Mouse (Mus musculus) neural tube, embryonic 13.5 days (tissue): Measurements from ENCODE around the gene Elmo3. TPM values are rescaled to one million over a fixed set of nuclear protein-coding genes. Genes with fewer than 3 reads are reported as not detected.

Experiments
- ATAC-seq: fragments of 200-750 bp; cut with Nextera tagmentation; 2 replicates; pipeline ENCODE4 v1.8.0; 2017; ENCODE audit warnings: low read depth, mild to moderate bottlenecking, moderate TSS enrichment, moderate library complexity
- H3K27ac ChIP-seq: fragments of 300-500 bp; sonication (generic); replicated peaks from 2 replicates; pipeline ENCODE4 v1.5.1; 2015; ENCODE audit warnings: moderate library complexity, mild to moderate bottlenecking, inconsistent platforms
- H3K27me3 ChIP-seq: fragments of 300-500 bp; sonication (generic); 2 replicates; pipeline ENCODE4 v1.6.1; 2015; ENCODE audit warnings: mild to moderate bottlenecking, inconsistent platforms
- H3K36me3 ChIP-seq: fragments of 300-500 bp; sonication (generic); 2 replicates; pipeline ENCODE4 v1.6.1; 2015; ENCODE audit warnings: mild to moderate bottlenecking, inconsistent platforms
- H3K4me1 ChIP-seq: fragments of 300-500 bp; sonication (generic); replicated peaks from 2 replicates; pipeline ENCODE4 v1.6.1; 2015; ENCODE audit warnings: inconsistent platforms
- H3K4me2 ChIP-seq: fragments of 300-500 bp; sonication (generic); 2 replicates; pipeline ENCODE4 v1.6.1; 2015; ENCODE audit warnings: inconsistent platforms, mild to moderate bottlenecking, moderate library complexity
- H3K4me3 ChIP-seq: fragments of 300-500 bp; sonication (generic); 2 replicates; pipeline ENCODE4 v1.5.1; 2015; ENCODE audit warnings: mild to moderate bottlenecking, inconsistent platforms
- H3K9ac ChIP-seq: fragments of 300-500 bp; sonication (generic); 2 replicates; pipeline ENCODE4 v1.6.1; 2015; ENCODE audit warnings: moderate library complexity, mild to moderate bottlenecking, inconsistent platforms
- H3K9me3 ChIP-seq: fragments of 300-500 bp; sonication (generic); 2 replicates; pipeline ENCODE4 v1.6.1; 2016; ENCODE audit warnings: inconsistent platforms
- WGBS: fragments of 180-500 bp; shearing (Covaris S2); methylation state at CpG from one replicate; pipeline ENCODE4 v1.1.7; 2015; 5-methylcytosine and 5-hydroxymethylcytosine counted together
- polyA plus RNA-seq: library from polyadenylated mRNA; unstranded; fragments of >200 nt; fragmentation: Nextera tagmentation; extraction: Ambion mirVana; gene quantifications from 2 replicates; pipeline ENCODE4 v1.2.1, GENCODE M21; 2015

Gene Elmo3
- polyA plus RNA-seq, 1 experiment from 2014 or later: 0.92 TPM

DNA sequence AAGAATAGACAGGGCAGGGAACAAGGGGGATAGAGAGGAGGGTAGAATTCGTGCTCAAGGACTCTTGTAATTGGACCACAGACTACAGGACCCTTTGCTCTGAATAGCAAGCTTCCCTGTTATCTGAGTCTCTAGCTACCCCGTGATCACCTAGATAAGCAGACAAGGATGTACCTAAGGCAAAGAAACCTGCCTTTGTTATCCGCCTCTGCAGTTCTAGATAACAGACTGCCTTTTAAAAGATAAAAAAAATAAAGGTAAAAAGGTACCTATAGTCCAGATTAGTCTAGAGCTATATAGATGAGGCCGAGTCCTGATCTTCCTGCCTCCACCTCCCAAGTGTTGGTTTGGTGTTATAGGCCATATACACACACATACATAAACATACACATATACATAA, 37.4 kb downstream of the Elmo3 start:
- H3K4me3 ChIP-seq: no peak overlapping the region
- WGBS: 76% methylated on average over 4 of the region's 4 CpGs
- peaks cover 16% of the 10 kb centered on the region for H3K27me3 ChIP-seq
- H3K36me3 ChIP-seq: no peaks in the 10 kb centered on the region
- H3K9me3 ChIP-seq: no peaks in the 10 kb centered on the region
- H3K4me1 ChIP-seq: peaks cover 20% of the 10 kb centered on the region
- H3K4me2 ChIP-seq: no peak overlapping the region
- no peak overlapping the region for H3K9ac ChIP-seq
- H3K27ac ChIP-seq: no peak overlapping the region
- ATAC-seq: no peak

DNA sequence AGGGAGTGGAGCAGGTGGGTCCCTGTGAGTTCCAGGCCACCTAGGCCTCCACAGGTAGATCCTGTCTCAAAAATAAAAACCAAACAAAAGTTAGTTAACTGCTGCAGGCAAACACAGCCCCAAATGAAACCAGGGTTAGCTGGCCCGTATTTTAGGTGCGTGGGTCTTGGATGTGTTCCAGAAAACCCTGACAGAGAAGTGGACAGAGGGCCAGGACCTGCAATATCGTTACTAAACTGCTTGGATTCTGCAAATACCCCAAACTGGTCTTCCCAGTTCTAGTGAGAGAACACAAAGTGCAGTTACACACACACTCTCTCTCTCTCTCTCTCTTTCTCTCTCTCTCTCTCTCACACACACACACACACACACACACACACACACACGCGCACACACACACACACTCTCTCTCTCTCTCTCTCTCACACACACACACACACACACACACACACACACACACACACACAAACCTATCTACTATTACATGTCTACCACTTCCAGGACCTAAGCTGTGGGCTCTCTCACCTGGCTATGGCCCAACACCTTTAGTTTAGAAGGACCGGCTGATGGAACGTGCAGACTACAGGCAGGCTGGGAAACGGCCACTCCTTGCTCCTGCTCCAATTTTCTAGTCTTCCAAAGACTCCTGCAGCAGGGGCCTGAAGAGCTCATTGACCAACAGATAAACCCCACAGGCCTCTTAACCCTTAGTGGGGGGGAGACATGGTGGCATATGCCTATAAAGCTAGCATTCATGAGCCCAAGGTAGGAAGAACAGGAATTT, 38.6 kb downstream of the Elmo3 start:
- H3K9ac ChIP-seq: 0 out of 2 replicates have a peak overlapping the region, but pooled peaks have one; percentile 22
- H3K4me2 ChIP-seq: no peak overlapping the region
- no peaks in the 10 kb centered on the region for H3K36me3 ChIP-seq
- H3K4me3 ChIP-seq: no peak overlapping the region
- peaks cover 29% of the 10 kb centered on the region for H3K4me1 ChIP-seq
- ATAC-seq: no peak
- H3K27ac ChIP-seq: no peak overlapping the region
- 77% methylated on average over 8 of the region's 8 CpGs for WGBS
- peaks cover 16% of the 10 kb centered on the region for H3K27me3 ChIP-seq
- H3K9me3 ChIP-seq: no peaks in the 10 kb centered on the region

DNA sequence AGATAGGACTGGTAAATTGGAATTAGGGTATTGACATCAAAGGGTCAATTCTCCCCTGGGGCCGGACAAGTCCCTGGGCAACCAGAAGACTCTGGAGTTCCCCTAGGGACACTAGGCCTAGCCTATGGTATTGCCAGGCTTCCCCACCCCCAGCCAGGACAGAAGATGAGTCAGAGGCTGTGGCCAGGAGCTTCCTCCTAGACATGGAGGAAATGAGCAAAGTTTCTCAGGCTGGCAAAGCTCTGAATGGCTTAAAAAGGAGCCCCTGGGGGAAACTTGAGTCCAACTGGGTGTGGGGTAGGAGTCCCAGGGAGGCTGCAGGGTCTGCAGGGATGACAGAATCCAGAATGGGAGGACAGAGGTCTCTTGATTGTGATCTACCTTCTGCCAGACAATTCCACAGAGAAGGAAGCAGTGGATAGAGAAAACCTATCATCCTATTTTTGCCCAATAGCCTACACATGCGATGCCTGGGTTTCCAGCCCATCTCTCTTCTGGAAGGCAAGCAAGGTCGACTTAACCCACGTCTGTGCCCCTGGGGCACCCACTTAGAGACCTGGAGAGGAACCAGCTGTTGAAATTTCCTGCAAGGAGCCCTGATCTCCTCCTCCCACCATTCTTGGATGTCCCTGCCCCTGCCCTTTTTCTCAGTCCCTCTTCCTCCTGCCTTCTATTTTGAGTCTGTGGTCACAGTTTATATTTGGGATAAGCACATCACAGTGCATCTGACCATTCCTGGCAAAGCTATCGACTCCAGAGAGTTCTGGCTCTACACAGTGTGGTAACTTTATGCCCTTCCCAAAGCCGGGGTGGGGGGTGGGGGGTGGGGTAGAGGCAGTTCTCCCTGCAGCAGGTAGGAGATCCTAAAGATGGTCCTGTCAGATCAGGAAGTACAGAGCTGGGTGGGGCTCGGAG, 39.9 kb downstream of the Elmo3 start:
- Histone ChIP-seq H3K9ac (no peak overlapping the region), H3K27ac (no peak overlapping the region), H3K9me3 (no peaks in the 10 kb centered on the region), H3K36me3 (no peaks in the 10 kb centered on the region), H3K4me2 (no peak overlapping the region), H3K4me1 (peaks cover 40% of the 10 kb centered on the region), H3K27me3 (peaks cover 16% of the 10 kb centered on the region), H3K4me3 (no peak overlapping the region)
- no peak for ATAC-seq
- WGBS: 75% methylated on average over 7 of the region's 7 CpGs

DNA sequence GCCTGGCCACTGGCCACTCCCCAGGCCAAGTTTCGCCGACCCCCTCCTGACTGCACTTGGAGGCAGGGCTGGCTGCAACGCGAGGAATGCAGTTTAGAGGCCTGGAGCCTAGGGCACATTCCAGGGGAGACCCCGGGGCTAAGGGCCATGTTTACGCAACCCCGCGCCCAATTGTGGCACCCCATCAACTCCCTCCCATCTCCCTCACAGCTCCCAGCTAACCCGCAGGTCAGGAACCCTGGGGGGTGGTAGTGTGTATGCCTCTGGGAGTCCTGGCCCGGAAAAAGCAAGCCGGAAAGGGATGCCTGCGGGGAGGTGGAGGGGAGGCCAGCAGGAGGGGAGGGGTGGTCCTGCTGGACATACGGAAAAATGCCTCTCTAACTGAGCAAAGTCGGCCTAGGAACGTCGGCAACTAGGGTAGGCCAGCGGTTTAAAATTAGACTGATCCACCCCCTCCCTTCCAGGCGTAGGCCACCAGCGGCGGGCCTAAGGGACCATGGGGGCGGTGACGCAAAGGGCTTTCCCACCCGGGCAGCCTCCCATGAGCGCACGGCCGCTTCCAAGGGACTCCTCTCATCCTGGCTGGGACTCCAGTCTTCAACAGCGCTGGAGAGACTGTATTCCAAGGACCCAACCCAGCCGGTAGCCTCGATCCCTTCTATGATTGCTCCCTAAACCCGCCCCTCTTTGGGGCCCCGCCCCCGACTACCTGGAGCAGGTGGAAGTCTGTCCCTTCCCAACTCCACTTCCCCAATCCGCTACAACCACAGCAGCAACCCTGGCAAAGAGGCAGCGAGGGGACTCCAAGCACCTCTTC, 41.4 kb downstream of the Elmo3 start:
- Histone ChIP-seq H3K9ac (peak overlapping the region; percentile 81), H3K36me3 (no peaks in the 10 kb centered on the region), H3K27me3 (peaks cover 16% of the 10 kb centered on the region), H3K4me1 (peaks cover 43% of the 10 kb centered on the region), H3K4me3 (peak overlapping the region; percentile 72), H3K4me2 (peak overlapping the region; percentile 96), H3K27ac (no peak overlapping the region), H3K9me3 (no peaks in the 10 kb centered on the region)
- 2% methylated on average over 34 of the region's 34 CpGs for WGBS
- ATAC-seq: peak; percentile 10

DNA sequence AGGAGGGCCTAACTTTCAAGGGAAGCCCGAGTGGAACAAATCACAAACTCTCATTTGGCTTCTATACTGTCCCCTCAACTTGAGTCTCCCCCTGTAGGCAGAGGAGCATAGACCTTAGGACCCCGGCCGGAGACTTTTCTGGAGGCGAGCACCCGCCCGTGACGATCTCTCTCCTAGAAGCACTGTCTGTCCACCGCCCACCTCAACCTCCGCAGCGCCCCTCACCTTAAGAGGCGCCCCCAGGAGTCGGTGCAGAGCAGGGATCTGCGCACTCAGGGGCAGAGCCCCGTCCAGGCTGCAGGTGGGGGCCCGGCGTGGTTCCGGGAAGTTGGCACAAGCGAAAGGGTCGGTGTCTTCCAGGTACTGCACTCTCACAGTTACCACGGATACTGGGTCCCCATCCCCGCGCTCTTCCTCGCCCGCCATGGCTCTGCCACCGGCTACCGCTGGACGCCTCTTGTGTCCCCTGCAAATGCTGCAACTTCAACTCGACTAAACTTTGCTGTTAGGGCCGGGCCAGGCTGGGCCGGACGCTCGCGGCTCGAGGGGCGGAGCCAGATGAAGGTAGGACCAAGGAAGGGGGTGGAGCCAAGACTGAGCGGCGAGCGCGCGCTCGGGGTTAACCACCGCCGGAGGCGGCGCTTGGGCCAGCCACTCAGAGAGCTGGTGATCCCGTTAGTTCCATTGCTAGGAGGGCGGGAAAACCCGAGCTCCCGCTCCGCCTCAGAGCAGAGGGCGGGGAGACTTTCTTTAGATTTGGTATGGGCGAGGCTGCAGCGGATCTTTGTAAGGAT, 42.2 kb downstream of the Elmo3 start, which contains the start of gene Fhod1:
Gene Fhod1, minus strand, starts transcription at position 526 of the 794 bp plus-strand sequence.
- H3K4me3 ChIP-seq: peak within 1 kb of the TSS; percentile 72
- H3K27ac ChIP-seq: peak within 1 kb of the TSS; percentile 49
- peaks cover 16% of the 10 kb centered on the region for H3K27me3 ChIP-seq
- H3K9ac ChIP-seq: peak within 1 kb of the TSS; percentile 81
- peak within 1 kb of the TSS; percentile 96 for H3K4me2 ChIP-seq
- H3K9me3 ChIP-seq: no peaks in the 10 kb centered on the region
- no peaks in the 10 kb centered on the region for H3K36me3 ChIP-seq
- ATAC-seq: peak; percentile 83
- peaks cover 43% of the 10 kb centered on the region for H3K4me1 ChIP-seq
- WGBS: under 1% methylated on average over 53 of the region's 53 CpGs

DNA sequence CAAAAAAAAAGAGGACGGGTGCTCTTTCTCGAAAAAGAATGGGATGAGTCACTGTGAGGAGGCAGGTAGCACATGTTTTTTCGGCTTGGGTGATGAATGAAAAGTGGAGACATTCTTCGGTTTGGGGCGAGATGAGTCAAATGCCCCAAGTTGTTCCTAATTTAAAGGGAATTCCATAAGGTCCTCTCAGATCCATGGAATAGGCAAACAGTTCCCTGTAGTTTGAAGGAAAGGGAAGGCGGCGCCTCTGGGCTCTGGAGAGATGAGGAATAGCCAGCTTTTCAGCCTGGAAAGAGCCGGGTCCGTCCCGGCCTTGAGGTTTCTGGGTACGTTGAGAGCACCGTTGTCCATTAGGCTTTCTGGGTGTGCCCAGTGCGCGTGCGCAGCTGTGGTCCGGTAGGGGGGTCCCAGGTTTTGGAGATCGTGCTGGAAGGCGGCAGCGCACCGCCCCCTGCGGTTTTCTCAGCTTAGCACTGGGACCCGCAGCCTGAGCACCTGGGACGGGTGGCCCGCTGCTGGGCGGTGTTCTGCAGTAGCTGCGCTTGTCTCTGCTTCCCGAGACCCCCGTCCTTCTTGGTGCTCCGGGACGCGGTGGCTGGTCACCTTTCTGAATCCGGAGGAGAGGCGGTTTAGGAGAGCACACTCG, 43.2 kb downstream of the Elmo3 start, which contains the start of gene Slc9a5:
Gene Slc9a5, plus strand, starts transcription at position 394 of the 646 bp plus-strand sequence.
- ATAC-seq: peak; percentile 27
- no peaks in the 10 kb centered on the region for H3K36me3 ChIP-seq
- peaks cover 43% of the 10 kb centered on the region for H3K4me1 ChIP-seq
- H3K27me3 ChIP-seq: peaks cover 16% of the 10 kb centered on the region
- no peaks in the 10 kb centered on the region for H3K9me3 ChIP-seq
- peak within 1 kb of the TSS; percentile 81 for H3K9ac ChIP-seq
- WGBS: 1% methylated on average over 34 of the region's 34 CpGs
- H3K27ac ChIP-seq: peak within 1 kb of the TSS; percentile 49
- H3K4me3 ChIP-seq: peak within 1 kb of the TSS; percentile 72
- peak within 1 kb of the TSS; percentile 96 for H3K4me2 ChIP-seq

DNA sequence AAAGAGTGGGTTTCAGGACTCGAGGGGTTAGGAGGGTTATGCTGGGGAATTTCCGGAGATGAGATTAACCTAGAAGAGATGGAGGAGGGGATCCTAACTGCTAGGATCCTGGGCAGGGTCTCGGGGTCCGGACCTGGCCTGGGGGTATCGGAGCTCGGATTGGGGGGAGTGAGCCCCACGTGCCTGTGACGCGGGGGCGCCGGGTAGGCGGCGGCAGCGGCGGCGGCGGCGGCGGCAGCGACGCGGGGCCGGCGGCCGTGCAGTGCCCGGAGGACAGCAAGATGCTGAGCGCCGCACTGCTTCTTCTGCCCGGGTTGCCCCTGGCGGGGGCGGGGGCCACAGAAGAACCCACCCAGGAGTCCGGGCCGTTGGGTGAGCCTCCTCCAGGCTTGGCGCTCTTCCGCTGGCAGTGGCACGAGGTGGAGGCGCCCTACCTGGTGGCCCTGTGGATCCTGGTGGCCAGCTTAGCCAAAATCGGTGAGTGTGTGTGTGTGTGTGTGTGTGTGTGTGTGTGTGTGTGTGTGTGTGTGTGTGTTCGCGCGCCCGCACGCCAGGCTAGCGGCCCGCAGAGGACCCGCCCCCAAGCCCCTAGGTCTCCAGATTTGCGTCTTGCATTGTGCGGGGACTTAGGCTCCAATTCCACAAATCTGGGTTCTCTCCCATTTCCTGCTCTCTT, 43.8 kb downstream of the Elmo3 start:
- H3K27ac ChIP-seq: peak overlapping the region; percentile 49
- H3K9me3 ChIP-seq: no peaks in the 10 kb centered on the region
- H3K4me3 ChIP-seq: peak overlapping the region; percentile 72
- 0% methylated on average over 35 of the region's 48 CpGs for WGBS
- ATAC-seq: peak; percentile 36; the same call in 1 of the 2 replicates
- no peaks in the 10 kb centered on the region for H3K36me3 ChIP-seq
- H3K4me1 ChIP-seq: peaks cover 43% of the 10 kb centered on the region
- H3K9ac ChIP-seq: peak overlapping the region; percentile 81
- H3K4me2 ChIP-seq: peak overlapping the region; percentile 96
- peaks cover 16% of the 10 kb centered on the region for H3K27me3 ChIP-seq

DNA sequence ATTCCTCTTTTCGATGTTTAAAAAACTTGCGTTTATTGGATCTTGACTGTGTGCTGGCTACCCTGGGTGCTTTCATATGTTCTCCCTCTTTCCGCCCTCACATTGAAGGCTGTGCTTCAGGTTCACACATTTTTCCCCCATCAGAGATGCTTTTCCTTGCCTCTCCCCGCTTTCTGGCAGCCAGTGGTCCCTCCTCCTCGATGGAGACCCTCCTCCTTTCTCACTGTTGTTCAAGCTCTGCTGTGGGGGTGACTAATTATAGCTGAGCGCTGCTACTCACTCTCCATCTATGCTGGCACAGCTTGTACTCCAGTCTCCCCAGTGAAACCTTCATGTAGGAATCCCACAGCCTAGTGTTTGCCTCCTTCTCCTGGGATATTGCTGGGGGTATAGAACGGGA, 44.8 kb downstream of the Elmo3 start:
- H3K9me3 ChIP-seq: no peaks in the 10 kb centered on the region
- no peak overlapping the region for H3K27ac ChIP-seq
- no peak for ATAC-seq
- peak overlapping the region; percentile 81 for H3K9ac ChIP-seq
- peaks cover 43% of the 10 kb centered on the region for H3K4me1 ChIP-seq
- no peaks in the 10 kb centered on the region for H3K36me3 ChIP-seq
- H3K4me2 ChIP-seq: peak overlapping the region; percentile 96
- peaks cover 16% of the 10 kb centered on the region for H3K27me3 ChIP-seq
- WGBS: 37% methylated on average over 7 of the region's 7 CpGs
- H3K4me3 ChIP-seq: peak overlapping the region; percentile 72

DNA sequence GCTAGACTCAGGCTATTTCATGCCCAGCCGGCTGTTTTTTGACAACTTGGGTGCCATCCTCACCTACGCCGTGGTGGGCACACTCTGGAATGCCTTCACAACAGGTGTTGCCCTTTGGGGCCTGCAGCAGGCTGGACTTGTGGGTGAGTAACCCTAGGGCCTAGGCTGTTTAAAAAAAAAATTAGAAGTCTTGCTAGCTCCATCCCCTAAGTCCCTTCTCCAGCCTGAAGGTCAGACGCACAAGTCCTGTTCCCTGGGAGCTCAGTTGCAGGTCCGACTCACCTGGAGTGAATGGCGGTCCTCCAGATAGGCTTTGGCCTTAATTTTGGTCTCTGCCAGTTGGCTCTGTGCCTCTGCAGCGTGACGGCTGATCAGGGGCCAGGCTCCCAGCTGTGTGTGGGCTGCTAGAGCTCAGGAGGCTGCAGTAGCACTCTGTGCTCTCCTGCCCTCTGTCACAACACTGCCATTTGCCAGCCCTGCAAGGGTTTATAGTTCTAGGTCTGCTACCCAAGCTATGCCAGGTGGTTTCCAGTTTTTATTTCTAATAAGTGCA, 48.3 kb downstream of the Elmo3 start:
- ATAC-seq: no peak
- Histone ChIP-seq H3K4me3 (no peak overlapping the region), H3K9ac (no peak overlapping the region), H3K4me1 (peaks cover 21% of the 10 kb centered on the region), H3K9me3 (no peaks in the 10 kb centered on the region), H3K27ac (no peak overlapping the region), H3K4me2 (no peak overlapping the region), H3K27me3 (no peaks in the 10 kb centered on the region; the same call in 1 of the 2 replicates), H3K36me3 (peaks cover 3% of the 10 kb centered on the region; the same call in 1 of the 2 replicates)
- 87% methylated on average over 8 of the region's 8 CpGs for WGBS

DNA sequence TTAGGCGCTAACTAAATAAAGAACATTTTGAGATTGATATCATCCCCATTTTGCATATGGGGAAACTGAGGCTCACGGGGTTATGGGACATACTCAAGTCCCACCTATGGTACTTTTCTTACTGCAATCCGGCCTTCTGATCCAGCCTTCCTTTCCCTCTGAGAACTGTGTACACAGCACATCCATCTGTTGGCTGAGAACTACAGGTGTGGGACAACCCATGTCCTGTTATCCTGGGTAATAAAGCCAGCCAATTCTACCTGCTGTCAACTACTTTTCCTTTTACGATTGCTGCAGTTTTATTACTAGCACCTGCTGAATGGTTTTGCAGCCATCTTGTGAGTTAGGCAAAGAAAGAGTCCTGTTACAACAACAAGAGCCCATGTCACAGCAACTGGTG, 49.1 kb downstream of the Elmo3 start:
- H3K4me1 ChIP-seq: peaks cover 15% of the 10 kb centered on the region
- no peaks in the 10 kb centered on the region for H3K9me3 ChIP-seq
- H3K9ac ChIP-seq: no peak overlapping the region
- no peak for ATAC-seq
- H3K27ac ChIP-seq: no peak overlapping the region
- H3K4me2 ChIP-seq: no peak overlapping the region
- 84% methylated on average over 4 of the region's 4 CpGs for WGBS
- H3K36me3 ChIP-seq: peaks cover 8% of the 10 kb centered on the region; the same call in 1 of the 2 replicates
- no peak overlapping the region for H3K4me3 ChIP-seq
- H3K27me3 ChIP-seq: no peaks in the 10 kb centered on the region; the same call in 1 of the 2 replicates
